Mouse (Mus musculus): ENCODE data around the gene Ccdc157. TPM values are rescaled to one million over a fixed set of nuclear protein-coding genes. Genes with fewer than 3 reads are reported as not detected.
"Not testable (repeated sequence)": the region's sequence is repeated elsewhere in the genome, so short reads cannot be mapped to it uniquely, and the experiment has no call there.

Ccdc157 gene
- total and polyA plus RNA-seq, 2 experiments from 2014 or later, result 10.7 to 22.0 TPM

DNA sequence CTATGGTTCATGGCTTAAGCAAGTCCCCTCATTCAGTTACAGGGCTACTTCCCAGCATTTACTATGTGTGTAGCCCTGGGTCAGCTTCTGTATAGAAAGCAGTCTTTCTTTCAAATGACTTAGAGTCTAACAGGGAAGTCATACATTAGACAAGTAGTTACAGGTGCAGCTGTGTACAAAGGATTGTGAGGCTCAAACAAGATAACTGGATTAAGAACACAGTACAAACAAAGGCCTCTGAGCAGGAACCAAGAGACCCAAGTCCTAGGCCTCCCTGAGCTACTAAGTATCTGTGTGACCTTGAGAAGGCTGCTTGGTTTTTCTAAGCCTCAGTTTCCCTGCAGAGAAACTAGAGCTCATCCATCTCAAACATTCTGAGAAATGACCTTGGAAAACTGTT is 33.3 kb upstream of the Ccdc157 start:
- Histone ChIP-seq H3K9ac (replicated peaks; ENCODE audit: low read length, poor library complexity, severe bottlenecking) (no peak overlapping the region), H3K4me1 (ENCODE audit: insufficient read depth, low read length) (peaks cover 5% of the 10 kb centered on the region; the same call in 1 of the 2 replicates), H3K9me3 (ENCODE audit: low read length) (no peaks in the 10 kb centered on the region), H3K27me3 (ENCODE audit: insufficient read depth, low read length) (no peaks in the 10 kb centered on the region), H3K4me2 (ENCODE audit: low read depth, low read length, poor library complexity, severe bottlenecking) (no peak overlapping the region), H3K27ac (ENCODE audit: low read depth, low read length) (no peak overlapping the region), H3K36me3 (ENCODE audit: insufficient read depth, low read length) (no peaks in the 10 kb centered on the region), H3K4me3 (ENCODE audit: low read depth, low read length) (no peak overlapping the region)
- DNase-seq (ENCODE audit: low spot score) (no peak), ATAC-seq (ENCODE audit: low FRiP score) (no peak)
- TF ChIP-seq CTCF (IDR thresholded peaks at IDR 0.05), result no peak

DNA sequence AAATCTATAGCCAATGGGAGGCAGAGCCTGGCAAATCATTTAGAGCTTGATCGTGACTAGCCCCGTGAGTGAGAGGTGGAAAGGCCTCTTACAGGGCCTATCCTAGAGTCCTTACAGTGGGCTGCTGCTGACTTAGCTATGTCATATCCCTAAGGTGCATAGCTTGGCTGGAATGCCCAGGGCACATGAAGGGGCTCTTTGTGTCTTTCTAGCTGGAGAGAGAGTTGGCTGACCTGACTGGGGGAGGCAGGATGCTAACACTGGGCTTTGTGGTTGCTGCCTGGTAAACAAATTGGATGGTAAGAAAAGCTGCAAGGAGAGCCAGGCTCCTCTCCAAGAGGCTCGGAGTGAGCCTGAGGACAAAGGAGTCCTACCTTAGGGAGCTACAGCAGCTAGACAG is 32.7 kb upstream of the Ccdc157 start:
- Histone ChIP-seq H3K4me3 (ENCODE audit: low read depth, low read length) (no peak overlapping the region), H3K9me3 (ENCODE audit: low read length) (no peaks in the 10 kb centered on the region), H3K36me3 (ENCODE audit: insufficient read depth, low read length) (no peaks in the 10 kb centered on the region), H3K27me3 (ENCODE audit: insufficient read depth, low read length) (no peaks in the 10 kb centered on the region), H3K4me1 (ENCODE audit: insufficient read depth, low read length) (peaks cover 9% of the 10 kb centered on the region; the same call in 1 of the 2 replicates), H3K9ac (replicated peaks; ENCODE audit: low read length, poor library complexity, severe bottlenecking) (no peak overlapping the region), H3K27ac (ENCODE audit: low read depth, low read length) (0 out of 2 replicates have a peak overlapping the region, but pooled peaks have one; percentile 6), H3K4me2 (ENCODE audit: low read depth, low read length, poor library complexity, severe bottlenecking) (no peak overlapping the region)
- TF ChIP-seq CTCF (IDR thresholded peaks at IDR 0.05), result no peak
- 83% methylated on average over 3 of the region's 3 CpGs for WGBS
- ATAC-seq (ENCODE audit: low FRiP score) (no peak), DNase-seq (ENCODE audit: low spot score) (peak; percentile 17)

DNA sequence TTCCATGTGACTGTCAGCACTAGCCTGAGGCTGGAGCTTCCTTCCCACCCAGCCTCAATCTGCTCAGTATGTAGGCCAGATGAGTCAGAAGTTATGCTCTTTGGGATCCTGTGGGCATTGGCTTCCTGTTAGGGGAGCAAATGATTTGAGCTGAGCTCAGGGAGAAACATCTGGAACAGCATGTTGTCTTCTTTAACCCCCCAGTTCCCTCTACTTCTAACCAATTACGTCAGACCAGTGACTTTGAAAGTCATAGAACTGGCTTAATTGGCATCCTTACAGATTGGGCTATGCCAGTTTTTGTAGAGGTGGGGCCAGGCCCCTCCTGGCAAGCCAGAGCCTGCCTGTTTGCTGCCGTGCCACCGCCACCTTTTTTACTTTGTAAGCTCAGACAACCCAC is 30.6 kb upstream of the Ccdc157 start:
- no peaks in the 10 kb centered on the region for H3K27me3 ChIP-seq (ENCODE audit: insufficient read depth, low read length)
- no peak overlapping the region for H3K9ac ChIP-seq (replicated peaks; ENCODE audit: low read length, poor library complexity, severe bottlenecking)
- no peaks in the 10 kb centered on the region for H3K36me3 ChIP-seq (ENCODE audit: insufficient read depth, low read length)
- DNase-seq (ENCODE audit: low spot score) (no peak), ATAC-seq (ENCODE audit: low FRiP score) (no peak)
- H3K4me3 ChIP-seq (ENCODE audit: low read depth, low read length), result no peak overlapping the region
- H3K9me3 ChIP-seq (ENCODE audit: low read length), result no peaks in the 10 kb centered on the region
- 74% methylated on average over 3 of the region's 3 CpGs for WGBS
- no peak overlapping the region for H3K27ac ChIP-seq (ENCODE audit: low read depth, low read length)
- TF ChIP-seq CTCF (IDR thresholded peaks at IDR 0.05), result no peak
- H3K4me2 ChIP-seq (ENCODE audit: low read depth, low read length, poor library complexity, severe bottlenecking), result no peak overlapping the region
- H3K4me1 ChIP-seq (ENCODE audit: insufficient read depth, low read length), result peaks cover 14% of the 10 kb centered on the region

DNA sequence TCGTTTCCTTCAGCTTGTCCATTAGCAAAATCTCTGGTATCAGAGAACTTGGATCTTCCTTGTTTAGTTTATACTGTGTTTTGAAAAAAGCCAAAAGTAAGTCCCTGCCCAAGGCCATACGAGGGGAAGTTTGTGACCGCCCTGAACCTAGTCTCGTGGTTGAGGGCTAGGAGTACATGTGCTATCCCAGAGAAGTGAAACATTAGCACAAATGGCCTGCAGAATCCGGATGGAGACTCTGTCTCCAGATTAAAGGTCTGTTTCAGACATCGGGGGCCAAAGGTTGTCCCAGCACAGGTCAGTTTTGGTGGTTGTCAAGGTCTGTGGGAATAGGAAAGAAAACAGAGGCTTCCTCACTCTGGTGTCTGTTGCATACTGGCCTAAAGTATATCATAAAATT is 29.1 kb upstream of the Ccdc157 start:
- Histone ChIP-seq H3K9me3 (ENCODE audit: low read length) (no peaks in the 10 kb centered on the region), H3K4me2 (ENCODE audit: low read depth, low read length, poor library complexity, severe bottlenecking) (no peak overlapping the region), H3K27me3 (ENCODE audit: insufficient read depth, low read length) (no peaks in the 10 kb centered on the region), H3K4me1 (ENCODE audit: insufficient read depth, low read length) (peaks cover 14% of the 10 kb centered on the region), H3K36me3 (ENCODE audit: insufficient read depth, low read length) (no peaks in the 10 kb centered on the region), H3K4me3 (ENCODE audit: low read depth, low read length) (no peak overlapping the region), H3K27ac (ENCODE audit: low read depth, low read length) (no peak overlapping the region), H3K9ac (replicated peaks; ENCODE audit: low read length, poor library complexity, severe bottlenecking) (no peak overlapping the region)
- DNase-seq (ENCODE audit: low spot score) (no peak), ATAC-seq (ENCODE audit: low FRiP score) (no peak)
- 89% methylated on average over 6 of the region's 6 CpGs for WGBS
- TF ChIP-seq CTCF (IDR thresholded peaks at IDR 0.05), result no peak

DNA sequence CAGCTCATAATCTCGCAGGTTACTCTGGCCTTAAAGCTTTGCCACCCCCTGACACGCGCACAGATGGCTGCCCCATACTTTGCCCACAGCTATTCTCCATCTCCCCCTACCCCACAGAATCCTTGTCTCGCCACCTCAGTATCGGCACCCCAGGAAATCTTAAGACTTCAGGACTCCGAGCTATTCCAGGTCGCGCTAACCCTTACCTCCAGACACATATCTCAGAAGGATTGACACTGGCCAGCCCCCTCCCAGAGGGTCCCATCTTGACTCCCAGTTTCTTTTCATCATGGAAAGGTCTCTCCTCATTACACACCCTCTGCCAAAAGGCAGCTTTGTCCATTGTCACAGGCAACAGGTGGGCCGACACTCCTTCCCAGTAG is 27.2 kb upstream of the Ccdc157 start:
- 13% methylated on average over 9 of the region's 9 CpGs for WGBS
- DNase-seq (ENCODE audit: low spot score), result no peak
- peak overlapping the region; percentile 66 for H3K4me2 ChIP-seq (ENCODE audit: low read depth, low read length, poor library complexity, severe bottlenecking)
- H3K9ac ChIP-seq (replicated peaks; ENCODE audit: low read length, poor library complexity, severe bottlenecking), result peak overlapping the region; percentile 84
- no peaks in the 10 kb centered on the region for H3K9me3 ChIP-seq (ENCODE audit: low read length)
- H3K27me3 ChIP-seq (ENCODE audit: insufficient read depth, low read length), result no peaks in the 10 kb centered on the region
- no peak for ATAC-seq (ENCODE audit: low FRiP score)
- TF ChIP-seq CTCF (IDR thresholded peaks at IDR 0.05), result no peak
- H3K4me1 ChIP-seq (ENCODE audit: insufficient read depth, low read length), result peaks cover 8% of the 10 kb centered on the region
- no peaks in the 10 kb centered on the region for H3K36me3 ChIP-seq (ENCODE audit: insufficient read depth, low read length)
- peak overlapping the region; percentile 93 for H3K4me3 ChIP-seq (ENCODE audit: low read depth, low read length)
- no peak overlapping the region for H3K27ac ChIP-seq (ENCODE audit: low read depth, low read length)

GRCm38 (mm10) chr11:4186486-4187317 is 26.6 kb upstream of the Ccdc157 start, which contains the start of gene Tbc1d10a:
Gene Tbc1d10a, plus strand, starts transcription at chr11:4186789.
- Histone ChIP-seq H3K27me3 (ENCODE audit: insufficient read depth, low read length) (no peaks in the 10 kb centered on the region), H3K4me3 (ENCODE audit: low read depth, low read length) (peak within 1 kb of the TSS; percentile 93), H3K4me2 (ENCODE audit: low read depth, low read length, poor library complexity, severe bottlenecking) (peak within 1 kb of the TSS; percentile 66), H3K36me3 (ENCODE audit: insufficient read depth, low read length) (peaks cover 4% of the 10 kb centered on the region), H3K4me1 (ENCODE audit: insufficient read depth, low read length) (peaks cover 8% of the 10 kb centered on the region), H3K9me3 (ENCODE audit: low read length) (no peaks in the 10 kb centered on the region), H3K9ac (replicated peaks; ENCODE audit: low read length, poor library complexity, severe bottlenecking) (peak within 1 kb of the TSS; percentile 84), H3K27ac (ENCODE audit: low read depth, low read length) (peak within 1 kb of the TSS; percentile 76)
- DNase-seq (ENCODE audit: low spot score) (peak; percentile 99), ATAC-seq (ENCODE audit: low FRiP score) (peak; percentile 99)
- no peak for TF ChIP-seq CTCF (IDR thresholded peaks at IDR 0.05)
- WGBS, result under 1% methylated on average over 71 of the region's 71 CpGs

GRCm38 (mm10) chr11:4185480-4185879 is 25.4 kb upstream of the Ccdc157 start:
- WGBS, result 99% methylated on average over 6 of the region's 6 CpGs
- not testable (repeated sequence) for DNase-seq (ENCODE audit: low spot score)

More at GRCm38 (mm10) chr11:4185480-4185879, 25.4 kb upstream of the Ccdc157 start:
- H3K27ac ChIP-seq (ENCODE audit: low read depth, low read length); H3K4me3 ChIP-seq (ENCODE audit: low read depth, low read length); H3K9me3 ChIP-seq (ENCODE audit: low read length); H3K9ac ChIP-seq (replicated peaks; ENCODE audit: low read length, poor library complexity, severe bottlenecking); ATAC-seq (ENCODE audit: low FRiP score); H3K4me1 ChIP-seq (ENCODE audit: insufficient read depth, low read length); H3K4me2 ChIP-seq (ENCODE audit: low read depth, low read length, poor library complexity, severe bottlenecking); H3K27me3 ChIP-seq (ENCODE audit: insufficient read depth, low read length): not testable (repeated sequence)
- peaks cover 17% of the 10 kb centered on the region for H3K36me3 ChIP-seq (ENCODE audit: insufficient read depth, low read length)

Measured in midbrain, postnatal 0 days (tissue).